Mouse (Mus musculus): ENCODE results near the gene Stx8.
A peak's percentile ranks its signal among the peaks of the same experiment; 100 is the strongest.

Stx8 gene

DNA sequence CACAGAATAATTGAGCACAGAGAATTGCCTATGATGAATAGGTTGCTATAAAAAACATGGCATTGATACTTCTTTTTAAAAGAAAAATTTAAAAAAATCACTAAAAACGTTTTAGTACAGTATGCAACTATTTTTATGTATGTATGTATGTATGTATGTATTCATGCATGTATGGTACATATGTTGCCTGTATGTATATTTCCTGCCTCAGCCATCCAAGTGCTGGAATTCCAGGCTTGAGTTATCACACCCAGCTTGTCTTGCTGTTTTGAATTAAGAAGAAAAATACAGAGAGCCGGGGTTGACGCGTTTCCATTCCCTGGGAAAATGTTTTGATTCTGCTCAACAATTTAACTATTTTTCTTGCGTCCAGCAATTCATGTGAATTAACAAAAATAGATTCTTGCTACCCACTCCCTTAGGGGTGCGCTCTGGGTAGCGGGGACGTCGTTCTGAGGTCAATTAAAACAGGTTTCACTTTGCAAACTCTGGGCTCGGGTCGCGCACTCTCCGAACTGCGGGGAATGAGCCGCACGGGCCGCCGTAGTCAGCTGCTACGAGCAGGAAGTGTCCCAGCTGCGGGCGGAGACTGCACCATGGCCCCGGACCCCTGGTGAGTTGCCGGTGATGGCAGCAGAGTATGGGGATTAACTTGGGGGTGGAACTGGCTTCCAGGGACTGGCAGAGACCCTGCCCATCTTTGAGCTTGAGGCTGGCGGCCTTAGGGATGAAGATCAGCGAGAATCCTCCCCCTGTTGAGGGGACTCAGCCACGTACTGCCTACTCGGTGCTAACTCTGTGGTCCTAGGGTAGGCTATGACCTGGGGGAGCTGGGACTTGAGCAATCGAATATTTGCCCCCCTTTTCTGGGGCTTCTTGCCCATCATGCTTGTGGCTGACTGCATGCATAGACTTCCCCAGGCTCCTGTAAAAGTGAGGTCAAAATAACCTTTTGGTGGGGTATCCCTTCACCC lies at the start of gene Stx8:
Gene Stx8 (plus strand): TSS at position 289 of the 974 bp plus-strand sequence.
- DNase-seq = peak; percentile 93

DNA sequence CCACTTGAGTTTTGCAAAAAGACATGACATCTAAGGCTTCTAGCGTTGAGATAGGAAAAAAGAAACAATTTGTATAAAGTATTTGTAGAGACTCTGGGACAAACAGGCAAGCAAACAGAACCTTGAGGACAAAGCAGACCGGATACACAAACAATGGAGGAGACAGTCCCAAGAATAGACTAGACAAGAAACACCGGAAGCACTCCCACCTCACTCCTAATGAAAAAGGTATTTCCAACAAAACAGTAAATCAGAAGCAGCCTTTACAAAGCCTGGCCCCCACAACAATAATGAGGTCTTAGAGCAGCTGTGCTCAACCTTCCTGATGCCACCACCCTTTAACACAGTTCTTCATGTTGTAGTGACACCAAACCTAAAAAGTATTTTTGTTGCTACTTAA lies 48.9 kb upstream of the Stx8 start:
- DNase-seq = peak; percentile 38

DNA sequence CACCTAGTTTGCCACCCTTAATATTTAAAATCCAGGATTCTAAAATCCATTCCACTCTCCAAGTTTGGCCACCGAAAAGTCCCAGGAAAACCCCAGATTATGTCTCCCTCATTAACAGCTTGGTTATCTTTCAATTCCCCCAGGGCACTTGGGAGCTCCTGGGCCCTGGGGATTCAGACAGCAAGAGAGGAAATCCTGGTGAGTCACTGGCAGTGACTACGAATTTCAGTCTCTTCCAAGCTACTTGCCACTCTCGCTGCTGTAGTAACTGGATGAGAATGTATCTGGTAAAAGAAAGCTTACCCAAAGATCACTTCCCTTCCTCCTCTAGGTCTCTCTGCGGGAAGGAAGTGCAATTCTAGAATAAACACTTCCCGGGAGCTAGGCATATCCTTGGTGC lies 46.4 kb upstream of the Stx8 start:
- no peak for DNase-seq

DNA sequence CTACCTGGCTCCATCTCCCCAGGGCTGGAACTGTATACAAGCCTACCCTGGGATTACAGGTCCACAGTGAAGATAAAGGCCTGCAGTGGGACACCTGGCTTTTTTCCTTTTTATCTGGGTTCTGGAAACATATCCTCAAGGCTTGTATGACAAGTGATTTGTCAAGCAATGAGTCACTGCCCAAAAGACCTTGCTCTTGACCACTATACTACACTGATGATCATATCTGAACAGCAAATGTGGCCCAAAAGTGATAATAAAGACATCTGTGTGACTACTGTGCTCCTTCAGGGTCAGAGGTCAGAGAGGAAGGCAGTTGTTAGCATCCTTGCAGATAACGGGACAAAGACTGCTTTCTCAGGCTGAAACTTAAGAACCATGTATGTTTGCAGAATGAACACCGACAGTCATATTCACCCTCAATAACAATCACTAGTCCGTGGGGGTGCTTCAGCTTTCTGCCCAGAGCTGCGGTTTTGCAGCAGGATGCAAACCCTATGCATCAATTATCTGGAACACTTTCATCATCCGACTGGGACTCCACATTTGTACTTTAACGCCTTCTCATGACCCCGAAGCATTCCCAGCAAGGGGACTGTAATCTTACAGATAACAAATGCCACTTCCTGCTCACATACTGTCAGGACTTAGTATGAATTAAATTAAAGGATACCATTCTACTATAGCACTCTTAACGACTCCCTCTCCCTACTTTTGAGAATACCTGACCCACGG lies 45.6 kb upstream of the Stx8 start:
- DNase-seq = no peak

DNA sequence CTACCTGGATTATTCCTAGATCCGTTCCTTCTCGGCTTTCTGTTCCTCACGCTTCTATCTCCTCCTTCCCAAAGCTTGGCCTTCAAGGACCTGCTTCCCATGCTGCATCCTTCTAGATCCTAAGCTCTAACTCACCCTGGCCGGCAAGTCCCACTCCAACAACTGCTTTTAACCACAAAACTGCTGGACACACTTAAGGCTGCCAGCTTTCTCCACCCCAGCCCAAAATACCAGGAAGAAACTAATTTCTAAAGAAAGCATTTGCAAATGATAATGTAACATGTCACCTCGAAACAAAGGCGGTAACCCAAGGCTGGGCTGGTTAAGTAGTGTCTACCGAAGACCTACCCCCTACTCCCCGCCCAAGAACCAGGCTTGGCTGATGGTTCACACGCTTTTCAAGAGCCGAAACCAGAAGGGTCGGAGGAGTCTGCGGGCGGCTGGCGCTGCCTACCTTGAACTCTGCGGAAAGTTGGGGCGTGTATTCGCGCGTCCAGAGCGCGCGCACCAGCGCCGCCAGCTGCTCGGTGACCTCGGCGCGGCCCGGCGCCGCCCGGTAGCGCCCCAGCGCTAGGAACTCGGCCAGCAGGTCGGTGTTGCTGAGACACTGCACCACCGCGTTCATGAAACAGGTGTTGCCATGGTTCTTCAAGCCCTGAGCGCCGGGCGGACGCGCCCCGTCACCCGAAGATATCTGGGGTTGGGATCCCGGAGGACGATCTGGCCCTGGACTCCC lies 44.7 kb upstream of the Stx8 start:
- DNase-seq = peak; percentile 70

DNA sequence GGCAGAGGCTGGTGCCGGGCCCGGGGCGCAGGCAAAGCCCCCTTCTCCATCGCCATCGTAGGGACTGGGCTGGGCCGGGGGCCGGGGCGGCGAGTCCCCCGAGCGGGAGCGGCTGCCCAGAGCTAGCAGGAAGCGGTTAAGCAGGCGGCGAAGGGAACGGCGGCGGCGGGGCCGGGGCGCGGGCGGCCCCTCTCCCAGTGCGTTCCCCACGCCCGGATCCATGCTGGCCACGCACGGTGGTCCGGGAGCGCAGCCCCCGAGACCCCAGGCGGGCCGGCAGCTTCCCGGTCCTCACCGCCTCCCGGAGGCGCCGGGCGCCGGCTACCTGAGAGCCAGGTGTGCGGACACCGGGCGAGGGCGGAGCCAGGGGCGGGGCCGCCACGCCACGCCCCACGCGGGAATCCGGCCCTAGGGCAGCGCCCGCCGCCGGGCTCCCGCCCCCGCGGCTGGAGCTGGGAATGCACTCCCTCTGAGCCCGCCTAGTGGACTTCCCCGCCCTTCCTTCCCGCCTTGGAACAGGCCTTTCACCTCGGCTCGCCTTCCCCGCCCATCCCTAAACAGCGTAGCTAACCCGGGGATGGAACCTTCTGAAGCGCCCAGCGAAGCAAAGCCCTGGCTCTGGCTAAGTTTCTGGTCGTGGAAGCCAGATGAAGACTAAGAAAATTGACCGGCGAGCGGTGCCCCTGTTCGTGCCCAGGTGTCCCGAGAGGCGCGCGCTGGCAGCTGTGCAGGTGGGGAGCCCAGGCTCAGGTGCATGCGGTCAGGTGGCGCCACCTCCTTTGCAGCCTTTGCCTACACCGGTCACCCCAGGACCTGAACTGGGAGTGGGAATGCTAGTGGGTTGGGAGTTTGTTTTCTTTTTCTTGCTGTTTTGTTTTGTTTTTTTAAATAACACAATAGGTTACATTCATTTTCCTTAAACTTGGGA lies 43.9 kb upstream of the Stx8 start, which contains the start of gene Usp43:
Gene Usp43 (minus strand): TSS at position 327 of the 928 bp plus-strand sequence.
- DNase-seq = peak; percentile 94

DNA sequence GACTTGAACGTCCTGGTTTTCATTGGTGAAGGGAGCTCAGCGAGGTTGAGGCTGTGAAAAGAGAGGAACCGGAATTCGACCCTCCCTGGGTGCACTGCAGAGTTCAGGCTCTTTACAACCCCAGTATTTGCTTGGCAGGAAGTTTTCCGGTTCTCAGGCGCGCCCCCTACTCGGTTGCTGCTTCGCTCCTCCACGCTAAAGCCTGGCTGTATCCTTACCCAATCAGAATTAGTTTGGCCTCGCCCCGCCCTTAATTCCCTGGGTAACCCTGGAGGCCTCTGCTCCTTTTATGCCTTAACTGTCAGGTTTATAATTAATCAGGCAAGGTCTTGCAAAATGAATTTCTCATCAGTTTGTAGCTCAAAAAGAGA lies 43.3 kb upstream of the Stx8 start:
- DNase-seq = peak; percentile 95

DNA sequence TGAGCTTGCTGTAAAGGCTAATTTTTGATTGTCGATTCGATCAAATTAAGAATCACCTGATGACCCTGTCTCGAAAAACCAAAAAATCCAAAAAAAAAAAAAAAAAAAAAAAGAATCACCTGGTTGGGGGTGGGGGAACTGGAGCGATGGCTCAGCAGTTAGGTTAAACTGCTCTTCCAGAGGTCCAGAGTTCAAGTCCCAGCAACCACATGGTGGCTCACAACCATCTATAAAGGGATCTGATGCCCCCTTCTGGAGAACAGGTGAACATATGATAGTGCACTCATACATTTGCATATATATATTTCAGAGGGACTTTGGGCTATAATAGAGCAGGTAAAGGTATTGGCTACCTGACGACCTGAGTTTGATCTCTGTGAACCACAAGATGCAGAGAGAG lies 42.3 kb upstream of the Stx8 start:
- DNase-seq = peak; percentile 39

DNA sequence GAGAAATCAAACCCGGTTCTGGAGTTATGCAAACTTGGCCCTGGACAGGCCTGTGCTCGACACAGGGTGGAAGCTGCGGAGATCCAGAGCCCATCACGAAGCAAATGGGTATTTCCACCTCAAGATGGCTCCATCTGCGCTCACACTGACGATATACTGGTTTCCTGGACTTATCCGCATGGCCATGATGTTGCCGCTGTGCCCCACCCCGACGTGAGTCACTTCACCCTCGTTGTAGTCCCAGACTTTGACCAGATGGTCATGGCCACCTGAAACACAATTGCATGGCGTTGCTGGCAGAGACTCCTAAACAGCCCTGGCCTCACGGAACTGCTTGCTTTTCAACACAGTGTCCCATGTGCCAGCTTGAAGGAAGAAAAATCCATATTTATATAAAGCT lies 41.0 kb upstream of the Stx8 start:
- DNase-seq = no peak

DNA sequence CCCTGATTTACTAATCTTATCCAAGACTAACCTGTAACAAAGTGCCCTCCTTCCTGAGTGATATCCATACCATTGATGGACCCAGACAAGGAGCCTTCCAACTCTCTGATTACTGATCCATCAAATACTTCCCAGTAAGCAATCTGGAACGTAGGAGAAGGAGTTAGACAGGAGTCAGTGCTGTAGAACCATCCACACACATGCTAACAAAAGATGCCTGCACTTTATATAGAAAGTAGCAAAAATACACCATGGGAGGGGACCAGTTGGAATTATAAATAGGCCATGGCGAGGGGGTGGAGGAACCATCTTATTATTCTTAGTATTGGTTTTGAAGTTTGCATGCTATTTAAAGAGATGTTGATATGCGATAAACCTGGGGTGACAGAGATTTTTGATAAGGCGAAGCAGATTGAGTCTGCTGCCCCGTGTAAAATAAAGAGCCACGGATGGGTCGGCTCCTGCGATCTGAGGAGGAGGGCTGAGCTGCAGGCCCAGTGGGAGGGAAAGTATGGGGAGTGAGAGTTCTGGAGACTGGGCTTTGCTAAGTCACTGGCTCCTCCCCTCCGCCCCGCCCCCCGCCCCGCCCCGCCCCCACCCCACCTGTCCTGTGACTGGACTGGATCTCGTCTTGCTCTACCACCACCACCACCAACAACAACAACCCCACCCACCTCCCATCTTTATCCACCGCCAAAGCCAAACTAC lies 39.5 kb upstream of the Stx8 start:
- DNase-seq = no peak

DNA sequence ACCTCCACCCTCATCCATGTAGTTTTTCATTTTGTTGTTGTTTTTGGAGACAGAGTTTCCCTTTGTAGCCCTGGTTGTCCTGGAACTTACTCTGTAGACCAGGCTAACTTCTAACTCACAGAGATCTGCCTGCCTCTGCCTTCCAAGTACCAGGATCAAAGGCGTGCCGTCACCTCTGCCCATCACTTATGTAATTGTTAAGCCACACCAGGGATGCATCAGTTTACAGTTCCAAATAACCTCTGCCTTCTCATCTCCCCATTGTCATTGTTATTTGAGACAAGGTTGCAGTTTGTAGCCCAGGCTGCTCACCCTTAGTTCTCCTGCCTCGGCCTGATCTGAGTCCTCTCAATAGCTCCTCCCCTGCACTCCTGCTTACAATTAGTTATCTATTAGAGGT lies 33.8 kb upstream of the Stx8 start:
- no peak for DNase-seq

DNA sequence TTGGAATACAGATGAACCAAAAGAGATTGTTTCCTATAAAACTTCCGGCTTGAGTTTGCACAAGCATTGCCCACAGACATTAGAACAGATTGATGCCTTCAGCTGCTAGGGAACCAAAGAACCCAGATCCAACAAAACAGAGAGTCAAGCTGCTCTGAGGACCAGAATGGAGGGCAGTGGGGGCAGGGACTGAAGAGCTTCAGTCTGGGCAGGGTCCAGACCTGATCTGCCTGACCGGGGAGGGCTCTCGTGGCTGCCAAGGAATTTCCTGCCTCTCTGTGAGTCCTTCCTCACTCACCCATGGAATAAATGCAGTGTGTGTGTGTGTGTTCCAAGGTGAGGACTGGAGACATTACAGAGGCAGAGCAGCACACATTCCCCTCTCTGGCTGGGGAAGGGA lies 17.8 kb upstream of the Stx8 start:
- DNase-seq = peak; percentile 45

DNA sequence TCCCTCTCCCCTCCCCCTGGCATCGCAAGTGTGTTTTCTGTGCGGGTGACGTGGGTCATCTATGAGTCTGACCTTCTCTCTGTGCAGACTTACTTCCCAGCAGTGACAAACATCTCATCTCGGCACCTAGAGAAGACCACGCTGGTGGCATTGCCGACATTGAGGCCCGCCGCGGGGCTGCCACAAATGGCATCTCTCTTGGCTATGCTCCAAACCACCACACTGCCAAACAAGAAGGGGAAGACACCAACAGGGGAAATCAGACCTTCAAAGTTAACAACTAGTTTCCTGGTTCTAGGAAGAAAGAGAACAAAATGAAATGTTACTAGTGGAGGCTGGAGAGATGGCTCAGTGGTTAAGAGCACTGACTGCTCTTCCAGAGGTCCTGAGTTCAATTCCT lies 16.5 kb upstream of the Stx8 start:
- no peak for DNase-seq

DNA sequence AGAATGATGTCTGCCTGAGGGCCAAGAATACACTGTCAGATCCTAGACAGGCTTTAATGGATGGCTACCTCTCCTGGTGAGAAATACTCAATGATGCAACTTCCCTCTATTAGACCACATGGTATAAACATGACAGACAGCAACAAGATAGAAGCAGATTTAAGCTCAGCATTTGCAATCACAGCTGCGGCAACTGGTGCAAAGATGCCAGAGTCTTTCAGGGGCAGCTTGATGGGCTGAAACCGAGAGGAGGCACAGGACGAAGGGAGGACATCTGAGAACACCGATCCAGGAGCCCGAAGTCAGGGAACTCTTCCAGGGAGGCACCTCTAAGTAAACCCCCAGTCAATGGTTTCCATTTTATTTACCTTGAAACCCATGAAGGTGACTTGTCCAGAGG lies 12.4 kb upstream of the Stx8 start:
- no peak for DNase-seq

DNA sequence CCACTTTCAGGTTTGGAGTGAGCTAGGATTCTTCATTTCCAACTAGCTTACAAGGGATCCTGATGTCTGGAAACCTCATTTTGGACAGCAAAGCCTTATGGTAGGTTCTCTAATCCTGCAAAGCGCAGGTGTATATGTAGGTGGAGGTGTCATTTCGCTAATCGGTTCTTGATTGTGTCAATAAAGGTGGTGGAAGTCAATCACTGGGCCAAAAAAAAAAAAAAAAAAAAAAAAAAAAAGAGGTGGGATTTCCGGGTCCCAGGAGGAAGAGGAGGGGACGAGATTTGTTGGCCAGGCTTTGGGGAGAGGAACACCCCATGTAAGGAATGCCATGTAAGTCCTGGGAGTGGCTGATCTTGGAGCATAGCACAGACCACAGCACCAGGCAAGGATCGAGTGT lies 11.6 kb upstream of the Stx8 start:
- DNase-seq = no peak

DNA sequence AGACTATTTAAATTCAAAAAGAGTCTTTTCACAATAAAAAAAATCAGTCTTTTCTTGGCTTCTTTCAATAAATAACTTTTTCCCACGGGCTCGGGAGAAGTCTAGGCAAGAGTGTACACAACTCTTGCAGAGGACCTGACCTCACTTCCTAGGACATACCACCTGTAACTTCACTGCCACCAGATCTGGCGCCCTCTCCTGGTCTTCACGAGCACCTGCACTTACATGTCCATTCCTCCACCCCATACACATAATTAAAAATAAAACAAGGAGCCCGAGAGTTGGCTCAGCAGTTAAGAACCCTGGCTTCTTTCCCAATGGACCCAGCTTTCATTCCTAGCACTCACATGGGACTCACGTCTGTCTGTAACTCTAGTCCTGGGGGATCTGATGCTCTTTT lies 1.9 kb upstream of the Stx8 start:
- no peak for DNase-seq

DNA sequence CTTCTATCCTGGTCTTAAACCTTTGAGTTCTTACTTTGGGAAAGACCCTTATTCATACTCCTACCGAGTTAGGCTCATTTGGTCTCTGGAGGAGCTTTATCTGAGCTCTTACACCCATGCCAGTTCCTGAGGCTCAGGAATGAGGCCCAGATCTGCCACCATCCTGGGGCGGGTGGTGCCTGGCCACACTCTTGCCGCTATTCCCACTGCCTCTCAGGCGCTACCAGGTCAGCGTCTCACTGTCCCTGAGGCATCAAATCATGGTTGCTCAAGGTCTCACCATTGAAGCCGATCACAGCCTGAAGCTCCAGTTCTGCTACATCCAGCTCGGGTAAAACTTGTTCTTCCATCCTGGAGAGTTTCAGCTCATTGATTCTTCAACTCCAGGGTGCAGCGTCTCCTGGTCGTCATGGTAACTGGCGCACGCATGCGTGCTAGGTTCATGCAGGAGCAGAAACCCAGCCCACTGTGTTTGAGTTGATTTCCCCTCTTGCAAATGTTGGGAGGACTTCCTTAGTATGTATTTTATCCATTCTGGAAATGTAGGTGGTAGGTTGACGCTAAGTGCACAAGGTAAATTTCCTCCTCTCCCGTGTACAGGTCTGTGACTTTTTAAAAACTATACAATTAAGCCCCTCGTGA lies 630 bp upstream of the Stx8 start, which contains the start of gene Cfap52:
Gene Cfap52 (minus strand): TSS at position 410 of the 642 bp plus-strand sequence.
- peak; percentile 93 for DNase-seq

DNA sequence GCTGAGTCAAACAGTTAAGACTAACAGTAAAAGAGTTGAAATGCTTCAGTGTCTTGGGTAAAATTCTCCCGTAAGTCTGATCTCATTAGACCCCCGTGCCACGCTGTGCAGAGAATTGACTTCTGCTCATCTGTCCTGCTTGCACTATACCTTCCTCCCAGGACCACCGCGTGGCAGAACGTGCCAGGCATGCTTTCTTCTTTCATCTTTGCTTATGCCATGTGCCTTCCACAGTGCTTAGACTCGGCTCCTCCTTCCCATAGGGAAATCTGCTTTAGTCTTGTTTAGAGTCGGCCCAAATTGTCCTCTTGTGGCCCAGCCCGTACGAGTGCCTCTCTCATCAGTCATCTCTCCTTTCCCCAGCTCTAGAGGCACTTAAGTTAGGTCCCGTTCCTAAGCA lies 1.8 kb downstream of the Stx8 start:
- no peak for DNase-seq

DNA sequence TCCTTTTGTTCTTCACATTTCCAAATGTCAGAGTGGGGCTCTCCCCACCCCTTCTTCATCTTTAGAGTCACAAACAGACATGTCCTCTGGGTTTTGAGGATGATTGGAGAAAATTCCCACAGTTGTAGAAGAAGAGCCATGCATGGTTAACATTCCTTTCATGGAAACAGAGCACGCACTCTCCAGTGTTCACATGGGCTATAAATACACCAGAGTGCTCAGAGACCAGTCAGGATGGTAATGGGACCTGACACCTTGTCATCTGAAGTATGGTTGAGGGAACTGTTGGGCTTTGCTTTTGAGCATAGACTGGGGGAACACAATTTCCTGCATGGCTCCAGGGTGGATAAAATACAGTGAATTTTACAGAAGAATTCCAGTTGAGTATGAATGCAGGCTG lies 6.6 kb downstream of the Stx8 start:
- no peak for DNase-seq

DNA sequence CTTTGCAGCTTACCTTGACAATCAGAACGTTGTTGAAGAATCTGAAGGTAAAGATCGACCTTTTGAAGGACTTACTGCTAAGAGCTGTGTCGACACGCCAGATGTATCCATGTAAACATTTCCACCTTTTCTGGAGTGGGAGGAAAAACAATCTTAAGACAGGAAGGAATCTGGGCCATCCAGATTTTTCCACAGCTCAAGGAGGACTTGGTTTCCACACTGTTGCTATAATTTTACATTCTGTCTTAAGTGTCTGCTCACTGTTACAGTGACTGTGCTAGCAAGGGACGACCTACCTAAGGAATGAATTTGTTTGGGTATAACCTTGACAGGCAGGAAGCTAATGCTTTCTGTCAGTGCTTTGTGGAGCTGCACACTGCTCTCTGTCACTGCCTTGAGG lies 7.2 kb downstream of the Stx8 start:
- no peak for DNase-seq

DNA sequence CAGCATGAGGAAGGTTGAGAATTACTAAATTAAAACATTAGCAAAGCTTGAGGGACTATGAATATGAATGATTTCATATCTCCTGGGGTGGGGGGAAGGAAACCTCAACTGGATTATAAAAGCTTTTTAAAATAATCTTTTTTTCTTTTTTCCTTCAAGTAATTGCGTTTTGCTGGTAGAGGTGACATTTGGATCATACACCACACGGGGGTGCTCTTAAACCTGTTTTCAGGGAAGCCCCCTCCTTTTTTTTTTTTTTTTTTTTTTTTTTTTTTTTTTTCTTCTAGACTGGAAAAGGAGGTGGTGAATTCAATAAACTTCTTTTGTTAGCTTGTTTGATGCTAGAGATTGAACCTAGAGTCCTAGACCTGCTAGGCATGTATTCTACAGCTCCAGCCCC lies 9.3 kb downstream of the Stx8 start:
- no peak for DNase-seq

Data from kidney, adult 9 months (tissue).